Mouse (Mus musculus) bone marrow macrophage, adult 2 months (primary cell): ENCODE data around the gene Uhrf1bp1.

ENCODE experiments used
- CTCF ChIP-seq: IDR thresholded peaks from 2 replicates; pipeline ENCODE4 v1.5.1; 2012; ENCODE audit warnings: low read depth, mild to moderate bottlenecking, low read length, moderate library complexity
- POLR2A ChIP-seq: IDR thresholded peaks from 2 replicates; pipeline ENCODE4 v1.6.1; 2012; ENCODE audit warnings: mild to moderate bottlenecking, low read depth, low read length, borderline replicate concordance

DNA sequence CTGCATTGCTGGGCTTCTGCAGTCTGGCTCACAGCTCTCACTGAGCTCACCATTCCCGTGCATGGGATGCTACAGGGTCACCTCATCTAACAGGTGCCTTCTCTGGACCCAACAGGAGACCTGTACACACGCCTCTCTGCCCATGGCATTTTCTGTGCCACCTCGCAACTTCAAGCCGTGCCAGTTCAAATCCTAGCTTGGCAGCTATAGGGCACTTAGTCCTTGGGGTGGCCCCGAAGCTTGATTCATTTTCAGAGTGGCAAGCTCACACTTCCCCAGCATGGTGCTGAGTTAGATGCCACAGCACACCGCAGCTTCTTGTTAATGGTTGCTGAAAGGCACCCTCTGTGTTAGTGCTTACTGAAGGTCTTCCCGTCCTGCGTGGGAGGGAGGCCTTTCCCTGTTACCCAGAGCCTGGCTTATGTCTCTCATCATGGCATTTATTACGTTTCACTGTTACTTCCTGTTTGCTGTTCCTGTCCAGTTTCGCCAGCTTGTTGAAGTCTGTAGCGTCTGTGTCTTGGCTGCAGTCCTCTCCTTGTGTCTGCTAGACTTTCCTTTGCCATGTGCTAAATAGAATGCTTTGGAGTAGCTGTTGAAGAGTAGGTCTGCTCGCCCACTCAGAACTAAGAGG, 82.0 kb downstream of the Uhrf1bp1 start:
- no peak for TF ChIP-seq POLR2A
- peak; percentile 9; the same call in 1 of the 2 replicates for TF ChIP-seq CTCF
